Mouse (Mus musculus) adrenal gland, postnatal 14 days (tissue): Measurements from ENCODE around the gene Zfp609. TPM values are rescaled to one million over a fixed set of nuclear protein-coding genes. Genes with fewer than 3 reads are reported as not detected.

Source experiments
- DNase-seq: peaks from one replicate; pipeline ENCODE4 v3.0.0; 2021; ENCODE audit warnings: mixed read lengths
- long read RNA-seq, 2 experiments: library from polyadenylated mRNA; stranded (forward); transcript quantifications; one replicate each; pipeline ENCODE4 v2.0.0; 2021
- total RNA-seq: library from RNA; stranded (reverse); gene quantifications from 2 replicates; pipeline ENCODE4 v1.2.3, GENCODE M21; 2021

Gene Zfp609
- 35.8 and 36.4 TPM in 2 replicates for total RNA-seq
- long read RNA-seq, experiment 1, partial matches to known transcripts, result 1 of 1 reads
- long read RNA-seq, experiment 1, other reads (novel, unspliced or antisense), result 0 of 1 reads
- long read RNA-seq, experiment 2, partial matches to known transcripts, result 0 of 4 reads
- long read RNA-seq, experiment 2, other reads (novel, unspliced or antisense), result 4 of 4 reads

DNA sequence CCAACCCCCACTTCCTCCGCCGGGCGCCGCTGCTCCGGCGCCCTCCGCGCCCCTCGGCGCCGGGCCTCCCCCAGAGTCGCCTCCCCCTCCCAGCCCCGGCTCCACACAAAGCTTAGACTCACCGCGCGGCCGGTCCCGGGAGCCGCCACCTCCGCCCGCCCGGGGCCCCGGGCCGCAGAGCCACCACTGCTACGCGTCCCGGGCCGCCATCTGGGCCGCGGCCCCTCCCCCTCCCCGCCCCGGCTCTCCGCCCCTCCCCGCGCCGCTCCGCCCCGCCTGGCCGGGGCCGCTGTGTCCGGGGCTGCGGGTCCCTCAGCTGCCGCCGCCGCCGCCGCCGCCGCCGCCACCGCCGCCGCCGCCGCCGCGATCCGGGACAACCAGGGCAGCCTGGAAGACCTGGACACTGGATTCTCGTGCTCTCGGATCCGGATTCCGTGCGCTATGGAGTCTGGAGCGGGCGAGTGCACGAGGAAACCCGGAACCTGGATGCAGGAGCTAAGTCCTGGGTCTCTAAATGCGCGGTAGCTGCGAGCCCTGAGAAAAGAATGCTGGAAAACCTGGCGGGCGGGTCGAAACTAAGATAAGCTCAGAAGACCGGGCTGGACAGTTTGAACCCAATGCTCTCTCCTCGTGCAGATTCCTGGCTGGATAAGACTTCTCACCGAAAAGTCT, at the start of gene Zfp609:
Zfp609 (minus strand) TSS at position 221 of the 672 bp plus-strand sequence.
- peak; percentile 96 for DNase-seq

DNA sequence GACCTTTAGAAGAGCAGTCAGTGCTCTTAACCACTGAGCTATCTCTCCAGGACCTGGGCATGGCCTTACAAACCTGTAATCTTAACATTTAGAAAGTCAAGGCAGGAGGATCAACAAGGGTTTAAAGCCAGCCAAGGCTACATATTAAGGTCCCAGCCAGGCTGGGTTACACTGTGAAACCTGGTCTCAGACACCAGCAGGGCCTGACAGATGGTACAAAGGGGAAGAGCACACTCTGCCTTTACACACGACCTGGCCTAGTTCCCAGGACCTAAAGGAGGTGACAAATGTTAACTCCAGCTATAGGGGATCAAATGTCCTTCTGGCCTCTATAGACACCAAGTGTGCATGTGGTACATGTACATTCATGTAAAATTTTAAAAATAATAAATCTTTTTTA, 32.3 kb upstream of the Zfp609 start:
- no peak for DNase-seq

DNA sequence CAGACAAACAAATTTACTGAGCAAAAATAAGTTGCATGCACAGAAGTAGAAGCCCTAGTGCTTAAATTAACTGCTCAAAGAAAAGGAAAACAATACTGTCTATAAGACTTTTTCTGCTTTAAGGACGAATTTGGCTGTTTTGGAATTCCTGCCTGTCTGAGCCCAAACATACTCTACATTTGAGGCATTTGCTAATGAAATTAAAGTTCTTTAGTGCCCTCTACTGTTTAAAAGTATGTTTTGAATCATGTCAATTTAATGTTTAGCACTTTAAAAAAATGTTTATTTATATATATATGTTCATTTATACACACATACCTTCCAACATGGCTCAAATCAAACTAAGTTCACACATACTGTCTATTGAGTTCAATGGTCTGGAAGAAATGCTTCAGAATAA, 22.8 kb upstream of the Zfp609 start:
- no peak for DNase-seq

DNA sequence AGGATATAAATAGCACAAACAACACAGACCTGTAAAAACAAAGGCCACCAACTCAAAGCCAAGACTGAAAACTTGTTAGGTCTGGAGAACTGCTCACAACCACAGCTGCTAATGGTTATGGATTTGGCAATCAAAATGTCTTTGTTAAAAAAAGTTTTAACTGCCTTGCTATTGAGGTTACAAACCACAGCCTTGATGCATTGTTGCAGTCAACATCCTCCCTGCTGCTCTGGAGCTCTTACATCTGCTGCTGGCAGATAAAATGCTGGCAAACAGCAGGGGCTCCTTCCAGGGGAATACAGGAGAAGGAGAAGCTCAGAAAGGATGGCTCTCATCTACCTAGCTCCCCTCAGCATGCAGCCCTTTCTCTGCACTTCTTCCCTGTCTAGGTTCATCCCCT, 20.8 kb upstream of the Zfp609 start:
- no peak for DNase-seq

DNA sequence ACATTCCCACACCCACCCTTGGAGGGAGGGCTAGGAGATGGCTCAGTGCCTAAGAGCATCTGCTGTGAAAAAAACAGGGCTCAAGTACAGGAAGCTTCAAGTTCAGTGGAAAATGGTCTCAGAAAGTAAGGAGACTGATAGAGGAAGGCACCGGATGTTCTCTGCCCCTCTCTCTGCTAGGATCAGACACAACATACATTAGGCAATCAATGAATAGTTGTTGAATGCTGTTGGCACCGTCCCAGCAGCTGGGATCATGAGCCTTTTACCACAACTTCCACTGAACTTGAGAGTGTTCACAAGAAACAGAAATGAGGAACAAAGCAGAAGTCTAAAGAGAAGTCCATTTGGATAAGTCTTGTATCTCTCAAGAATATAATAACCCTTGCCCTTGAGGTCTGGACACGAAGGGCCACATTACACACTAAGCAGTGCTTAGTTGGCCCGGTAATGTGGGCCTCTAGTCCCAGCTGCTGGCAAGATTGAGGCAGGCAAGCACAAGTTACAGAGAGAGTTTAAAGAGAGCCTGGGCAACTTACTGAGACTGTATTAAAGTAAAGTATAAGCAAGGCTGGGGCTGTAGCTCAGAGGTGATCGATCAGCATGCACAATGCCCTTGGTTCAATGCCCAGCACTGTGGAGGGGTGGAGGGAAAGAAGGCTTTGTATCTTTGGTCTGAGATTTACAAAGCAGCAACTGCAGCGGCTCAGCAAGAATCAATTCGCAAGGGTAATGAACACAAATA, 17.2 kb upstream of the Zfp609 start:
- DNase-seq, result peak; percentile 44

DNA sequence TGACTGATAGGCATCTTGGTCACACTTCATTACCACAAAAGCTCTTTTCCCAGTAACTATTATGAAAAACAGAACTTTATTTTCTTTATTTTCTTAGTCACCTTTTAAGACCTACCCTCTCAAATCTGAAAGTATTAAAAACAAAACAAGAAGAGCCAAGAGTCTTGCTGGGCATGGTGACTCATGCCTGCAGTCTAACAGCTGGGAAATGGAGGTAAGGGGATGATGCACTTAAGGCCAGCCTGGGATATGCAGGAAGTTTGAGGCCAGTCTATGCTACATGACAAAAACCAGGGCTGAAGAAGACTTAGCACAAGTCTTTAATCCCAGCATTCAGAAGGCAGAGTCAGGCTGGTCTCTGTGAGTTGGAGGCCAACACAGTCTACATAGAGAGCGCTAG, 12.5 kb upstream of the Zfp609 start:
- no peak for DNase-seq

DNA sequence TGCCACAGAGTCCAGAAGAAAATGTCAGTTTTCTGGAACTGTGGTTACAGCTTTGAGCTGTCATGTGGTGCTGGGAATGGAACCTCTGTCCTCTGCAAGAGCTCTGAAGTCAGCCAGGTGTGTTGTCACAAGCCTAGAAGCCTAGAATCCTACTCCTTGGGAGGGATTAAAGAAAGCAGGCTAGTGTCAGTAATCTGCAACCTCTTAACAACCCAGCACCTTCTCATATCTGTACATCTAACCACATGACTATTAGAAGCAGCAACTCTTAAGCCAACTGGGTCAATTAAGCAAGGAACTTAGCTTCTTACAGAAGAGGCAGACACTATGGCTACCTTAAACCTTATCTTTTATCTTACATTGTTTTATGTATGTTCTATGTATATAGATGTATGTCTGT, 9.6 kb upstream of the Zfp609 start:
- no peak for DNase-seq

DNA sequence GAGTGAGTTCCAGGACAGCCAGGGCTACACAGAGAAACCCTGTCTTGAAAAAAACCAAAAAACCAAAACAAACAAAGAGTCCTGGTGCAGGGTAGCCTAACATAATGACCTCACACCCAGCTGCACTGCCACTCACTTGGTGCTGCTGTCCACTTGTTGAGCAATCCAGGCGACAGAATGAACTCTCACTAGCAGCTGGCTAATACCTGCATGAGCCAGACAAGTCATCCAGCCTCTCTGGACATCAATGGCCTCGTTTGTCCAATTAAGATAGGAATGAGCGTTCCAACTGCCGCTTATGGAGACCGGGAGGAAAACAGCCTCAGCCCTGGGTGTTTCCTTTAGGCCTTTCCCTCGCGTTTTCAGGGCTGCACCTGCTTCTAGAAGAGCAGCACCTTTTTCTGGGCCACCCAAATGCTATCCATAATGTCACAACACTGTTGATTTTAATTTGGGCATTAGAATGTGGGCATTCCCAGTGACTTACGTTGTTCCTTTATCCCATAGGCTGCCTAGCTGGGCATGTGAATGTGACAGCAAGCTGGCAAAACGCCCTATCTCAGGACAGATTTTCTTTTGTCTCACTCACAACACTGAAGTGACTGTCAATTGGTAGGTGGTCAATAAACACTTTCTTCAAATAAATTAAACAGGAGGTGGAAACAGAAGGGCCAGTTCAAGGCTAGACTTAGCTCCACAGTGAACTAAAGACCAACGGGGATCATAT, 7.4 kb upstream of the Zfp609 start:
- DNase-seq, result no peak

DNA sequence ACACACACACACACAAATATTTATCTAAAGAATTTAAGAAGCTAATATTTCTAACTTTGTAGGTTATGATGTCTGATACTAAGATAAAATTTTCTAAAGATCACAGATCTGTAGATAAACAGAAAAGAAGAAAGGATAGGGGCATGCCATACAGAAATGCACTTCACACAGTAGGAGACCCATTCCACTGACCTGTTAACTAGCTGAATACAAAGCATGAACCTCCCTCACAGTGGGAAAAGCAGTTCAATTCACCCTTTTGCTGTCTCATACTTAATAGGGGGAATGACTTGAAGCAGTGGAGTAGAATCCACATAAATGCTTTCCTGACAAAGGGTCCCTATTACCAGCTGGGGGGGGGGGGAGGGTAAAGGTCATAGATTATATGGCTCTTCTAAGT, 6.3 kb upstream of the Zfp609 start:
- DNase-seq, result no peak

DNA sequence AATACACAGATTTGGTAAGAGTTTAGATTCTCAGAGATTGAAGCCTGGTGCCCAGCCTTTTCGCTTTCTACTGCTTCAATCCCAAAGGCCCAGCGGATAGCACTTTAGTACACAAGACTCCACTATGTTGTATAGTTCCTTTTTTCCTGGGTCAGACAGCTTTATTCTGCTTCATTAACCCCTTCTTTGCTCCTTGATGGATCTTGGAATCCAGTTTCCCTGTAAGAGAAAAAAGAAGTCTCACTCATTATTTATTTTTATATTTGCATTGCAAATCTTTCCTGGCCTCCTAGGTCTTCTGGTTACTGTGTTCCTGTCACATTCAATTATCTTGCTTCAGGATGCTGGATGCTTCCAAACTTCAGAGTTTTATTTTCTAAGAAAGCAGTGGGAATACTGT, 5.9 kb upstream of the Zfp609 start:
- no peak for DNase-seq

DNA sequence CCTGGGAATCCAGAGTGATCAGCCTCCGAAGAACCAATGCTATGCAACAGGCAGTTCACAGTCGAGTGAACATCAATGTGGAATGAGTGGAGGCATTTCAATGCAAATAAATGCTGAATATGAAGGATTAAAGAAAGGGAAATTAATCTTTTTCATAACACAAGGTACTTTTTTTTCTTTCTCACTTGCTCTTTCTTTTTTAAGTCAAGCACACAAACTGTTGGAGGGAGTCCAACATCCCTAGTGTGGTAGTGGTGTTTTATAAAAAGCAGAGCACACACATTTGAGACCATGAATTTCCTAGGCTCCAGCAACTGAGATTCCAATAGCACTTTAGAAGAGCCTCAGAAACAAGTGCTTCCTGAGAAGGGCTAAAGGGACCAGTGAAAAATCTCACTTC, 4.7 kb upstream of the Zfp609 start:
- DNase-seq, result no peak

DNA sequence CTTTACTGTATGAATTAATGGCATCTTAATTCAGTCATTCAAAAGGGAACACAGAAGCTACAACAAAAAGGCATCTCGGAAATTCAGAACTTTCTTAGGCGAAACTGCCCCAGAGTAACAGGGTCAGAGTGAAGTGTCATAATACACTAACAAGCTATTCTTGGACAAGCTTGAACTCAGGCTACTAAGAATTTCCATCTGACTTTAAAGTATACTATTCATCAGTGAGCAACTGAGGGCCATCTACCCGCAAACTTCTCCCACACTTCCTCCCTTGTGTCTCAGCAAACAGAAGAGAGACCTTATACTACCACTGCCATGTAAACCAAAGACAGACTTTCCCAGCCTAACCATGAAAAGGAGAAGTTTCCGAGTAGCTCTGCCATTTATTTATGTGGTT, 3.8 kb upstream of the Zfp609 start:
- DNase-seq, result no peak

DNA sequence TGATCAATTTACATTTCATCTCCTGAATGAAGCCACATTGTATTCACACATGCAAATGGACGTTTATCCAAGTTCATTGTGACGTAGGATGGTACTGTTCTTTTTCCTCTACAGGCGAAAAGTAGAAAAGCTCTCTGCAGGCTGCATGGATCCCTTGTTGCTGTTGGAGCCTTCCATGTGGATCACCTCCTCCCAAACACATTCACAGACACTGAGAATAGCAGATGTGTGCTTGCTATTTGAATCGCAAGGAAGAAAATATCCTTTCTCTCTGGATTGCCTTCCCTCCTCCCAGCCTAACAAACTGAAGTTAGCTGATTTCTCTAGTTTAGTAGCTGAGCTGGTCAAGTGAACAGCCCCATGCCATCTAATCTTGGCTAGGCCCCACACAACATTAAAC, 2.9 kb upstream of the Zfp609 start:
- no peak for DNase-seq

DNA sequence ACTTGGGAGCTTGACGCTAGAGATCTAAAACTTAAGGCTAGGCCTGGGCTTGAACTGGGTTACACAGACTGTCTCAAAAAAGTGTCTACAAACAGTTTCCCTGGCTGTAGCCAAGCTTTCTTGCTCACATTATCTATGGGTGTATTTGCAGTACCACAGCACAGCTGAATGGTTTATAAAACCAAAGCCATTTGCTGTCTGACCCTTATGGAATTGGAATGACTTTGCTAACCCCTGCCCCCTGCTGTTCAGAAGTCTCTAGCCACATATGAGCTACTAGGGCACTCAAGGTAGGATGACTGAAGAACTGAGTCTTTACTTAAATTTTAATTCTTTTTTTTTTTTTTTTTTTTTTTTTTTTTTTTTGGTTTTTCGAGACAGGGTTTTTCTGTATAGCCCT, 2.0 kb upstream of the Zfp609 start:
- DNase-seq, result peak; percentile 68

DNA sequence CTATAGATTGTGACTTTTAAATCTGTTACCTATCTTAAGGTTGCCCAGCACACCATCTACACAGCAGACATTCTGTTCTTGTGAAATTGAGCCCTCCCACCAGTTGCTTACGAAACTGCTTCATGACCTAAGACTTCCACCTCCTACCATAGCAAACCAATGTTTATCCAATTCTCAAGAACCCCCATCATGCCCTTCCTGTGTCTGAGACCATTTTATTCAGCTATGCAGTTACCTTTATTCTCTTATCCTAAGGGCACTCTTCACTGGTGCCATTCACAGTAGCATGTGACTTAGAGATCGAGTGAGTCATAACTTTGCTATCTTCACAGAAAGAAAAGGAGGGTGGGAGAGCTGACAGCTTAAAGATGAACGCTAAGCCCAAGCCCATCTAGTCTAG, 1.1 kb upstream of the Zfp609 start:
- DNase-seq, result no peak

DNA sequence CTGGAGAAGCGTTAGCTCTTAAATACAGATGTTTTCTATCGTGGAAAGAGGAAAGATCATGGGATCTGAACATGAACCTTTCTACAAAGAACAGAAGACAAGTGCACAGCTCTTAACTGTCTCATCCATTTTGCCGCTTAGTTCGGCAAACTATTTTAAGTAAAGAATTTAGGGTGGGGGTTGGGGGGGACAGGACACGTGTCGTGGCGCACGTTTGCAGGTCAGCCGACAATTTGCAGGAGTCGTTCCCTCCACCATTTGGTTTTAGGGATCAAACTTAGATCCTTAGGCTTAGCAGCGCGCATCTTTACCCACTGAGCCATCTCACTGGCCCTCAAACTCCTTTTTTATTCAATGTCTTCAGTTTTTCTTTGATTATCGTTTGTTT, 646 bp upstream of the Zfp609 start:
- DNase-seq, result peak; percentile 21

DNA sequence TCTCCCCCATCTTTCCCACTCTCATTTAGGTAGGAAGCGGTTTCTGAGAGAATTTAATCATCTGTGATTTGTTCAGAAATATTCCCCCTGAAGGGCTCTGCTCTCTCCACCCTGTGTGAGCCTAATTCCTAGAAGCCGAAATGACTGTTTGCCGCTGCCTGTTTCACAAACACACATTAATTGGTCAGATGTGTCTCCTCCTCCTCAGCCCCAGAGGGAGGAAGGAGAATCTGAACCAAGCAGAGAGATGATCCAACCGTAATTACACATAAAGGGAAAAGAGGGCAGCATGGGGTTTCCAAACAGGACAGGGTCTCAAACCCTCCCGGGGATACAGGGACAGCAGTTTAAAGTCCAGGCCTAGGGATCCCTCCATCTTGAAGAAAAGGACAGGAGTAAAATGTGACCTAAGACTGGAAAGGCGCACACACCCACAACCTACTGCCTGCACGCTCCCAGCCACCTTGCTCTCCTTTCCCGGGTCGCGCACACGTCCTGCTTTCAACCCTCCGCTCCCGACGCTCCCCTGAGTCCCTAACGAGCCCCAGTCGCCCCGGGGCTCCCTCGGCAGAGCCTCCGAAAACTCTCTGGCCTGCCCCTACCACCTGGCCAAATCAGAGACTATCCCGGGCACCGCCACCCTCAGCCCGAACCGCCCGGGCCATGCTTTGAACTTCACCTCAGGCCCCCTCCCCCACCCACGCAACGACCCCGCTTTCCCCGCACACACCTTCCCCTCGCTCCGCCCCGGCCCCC, 598 bp downstream of the Zfp609 start:
- peak; percentile 72 for DNase-seq

DNA sequence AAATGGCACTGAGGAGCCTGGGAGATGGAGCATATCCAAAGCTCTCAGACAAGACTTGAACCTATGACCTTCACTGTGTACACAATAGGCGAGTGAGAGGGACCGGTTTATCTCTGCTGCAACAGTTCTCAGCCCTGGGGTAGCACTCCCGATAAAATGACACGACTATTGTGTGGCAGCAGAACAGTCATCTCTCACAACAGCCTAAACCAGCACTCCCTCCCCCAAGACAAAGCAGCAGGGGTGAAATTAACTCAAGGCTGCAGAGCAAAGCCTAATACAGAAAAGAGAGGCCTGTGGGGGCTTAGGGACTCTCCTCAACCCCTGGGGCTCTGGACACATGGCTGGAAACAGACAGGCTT, 1.2 kb downstream of the Zfp609 start:
- peak; percentile 32 for DNase-seq

DNA sequence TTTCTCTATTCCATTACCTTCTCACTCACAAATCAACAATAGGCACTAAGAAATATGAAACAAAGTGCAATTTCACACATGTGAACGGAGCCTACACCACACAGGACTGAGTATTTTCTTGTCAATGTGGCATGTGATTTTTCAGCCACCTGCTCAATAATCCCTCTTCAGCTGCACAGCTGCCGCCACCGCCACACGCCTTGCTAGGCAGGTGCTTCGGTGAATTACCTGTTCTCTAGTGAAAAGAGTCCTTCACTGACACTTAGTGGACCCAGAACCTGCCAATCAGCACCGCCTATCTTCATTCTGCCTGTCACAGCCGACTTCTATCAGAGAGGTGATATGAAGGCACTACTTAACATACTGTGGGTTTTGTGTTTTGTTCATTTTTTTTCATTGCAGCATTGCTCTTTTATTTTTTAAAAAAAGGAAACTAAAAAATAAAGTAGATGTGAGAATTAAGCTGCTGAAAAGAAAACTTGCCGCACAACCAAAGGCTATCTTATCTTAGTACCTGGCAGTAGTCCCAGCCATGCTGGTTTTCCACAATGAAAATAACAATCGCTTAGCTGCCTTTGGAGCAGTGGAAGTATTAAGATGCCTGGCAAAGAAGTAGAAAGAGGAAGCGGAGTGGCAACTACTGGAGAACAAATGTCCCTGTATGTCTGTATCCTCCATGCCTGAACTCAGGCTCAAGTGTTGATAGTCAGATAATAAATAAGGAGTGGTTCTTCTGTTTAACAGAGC, 3.5 kb downstream of the Zfp609 start:
- no peak for DNase-seq

DNA sequence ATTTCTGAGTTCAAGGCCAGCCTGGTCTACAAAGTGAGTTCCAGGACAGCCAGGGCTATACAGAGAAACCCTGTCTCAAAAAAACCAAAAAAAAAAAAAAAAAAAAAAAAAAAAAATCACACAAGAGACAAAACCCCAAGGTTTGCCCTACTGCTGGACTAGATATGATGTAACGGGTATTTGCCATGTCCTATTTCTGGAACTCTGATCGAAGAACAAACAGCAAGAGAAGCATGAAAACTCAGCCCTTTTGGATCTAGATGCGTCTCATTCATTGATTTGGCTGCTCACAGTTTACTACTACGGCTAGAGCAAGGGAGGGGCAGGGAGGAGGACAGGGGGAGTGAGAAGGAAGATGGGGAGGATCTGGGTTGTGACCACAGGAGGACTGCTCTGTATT, 5.4 kb downstream of the Zfp609 start:
- DNase-seq, result no peak

DNA sequence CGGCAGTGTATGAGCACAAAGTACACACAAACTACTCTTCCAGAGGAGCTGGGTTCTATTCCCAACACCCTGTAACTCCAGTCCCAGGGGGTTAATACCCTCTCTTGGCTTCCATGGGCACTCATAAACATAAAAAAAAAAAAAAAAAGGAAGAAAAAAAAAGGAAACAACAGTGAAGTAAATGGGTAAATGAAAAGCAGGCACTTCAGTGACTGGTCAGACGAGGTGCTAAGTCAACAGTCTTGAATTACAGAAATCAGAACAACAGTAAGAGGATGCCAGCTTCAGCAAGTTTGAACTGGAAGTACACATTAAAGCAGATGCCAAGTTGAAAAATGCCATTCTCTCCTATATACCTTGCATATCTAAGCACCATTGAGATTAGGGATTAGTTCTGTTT, 7.1 kb downstream of the Zfp609 start:
- DNase-seq, result no peak

DNA sequence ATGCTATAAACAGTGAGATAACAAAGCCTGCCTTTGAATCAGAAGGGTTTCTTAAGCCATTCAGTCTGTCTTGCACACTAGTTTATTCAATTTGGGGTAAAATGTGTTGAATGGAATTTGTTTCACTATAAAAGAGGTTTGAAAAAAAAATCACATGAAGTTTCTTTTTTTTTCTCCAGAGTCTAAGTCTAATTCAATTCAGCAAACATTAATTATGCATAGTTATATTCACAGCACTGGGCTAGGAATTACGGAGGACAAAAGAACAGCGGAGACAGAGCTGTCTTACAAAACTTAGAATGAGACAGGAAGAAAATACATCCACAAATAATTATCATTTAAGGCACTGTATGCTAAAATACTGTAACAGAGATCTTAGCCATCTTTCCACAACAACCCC, 9.0 kb downstream of the Zfp609 start:
- no peak for DNase-seq
